Comparison of ENCODE assay signal across 8 mouse cellular contexts in genomic region chr11:100970557-100970937, GRCm38 (mm10). TPM values are rescaled to one million over a fixed set of nuclear protein-coding genes. Genes with fewer than 3 reads are reported as not detected.
A peak's percentile ranks its signal among the peaks of the same experiment; 100 is the strongest.
DNase-seq lines count a peak whose midpoint lies in the region; ATAC-seq and TF ChIP-seq lines count a peak whose summit lies in the region.

Gene Cavin1, minus strand, starts transcription at chr11:100970887.

- peaks cover 13% of the 10 kb centered on the region; the same call in 1 of the 2 replicates for H3K4me1 ChIP-seq in embryonic facial prominence, embryonic 14.5 days (ENCODE audit: control insufficient read depth, insufficient read depth, low read length)
- H3K4me1 ChIP-seq in heart, embryonic 11.5 days (ENCODE audit: control insufficient read depth, insufficient read depth, low read length) = peaks cover 35% of the 10 kb centered on the region
- peaks cover 42% of the 10 kb centered on the region for H3K4me1 ChIP-seq in kidney, embryonic 15.5 days
- H3K4me1 ChIP-seq in liver, embryonic 12.5 days = peaks cover 33% of the 10 kb centered on the region

- H3K4me3 ChIP-seq in embryonic facial prominence, embryonic 14.5 days (ENCODE audit: low read depth, low read length) = peak within 1 kb of the TSS; percentile 61
- peak within 1 kb of the TSS; percentile 85 for H3K4me3 ChIP-seq in heart, embryonic 11.5 days (ENCODE audit: low read depth, low read length)
- H3K4me3 ChIP-seq in kidney, embryonic 15.5 days (replicated peaks) = peak within 1 kb of the TSS; percentile 69
- peak within 1 kb of the TSS; percentile 62 for H3K4me3 ChIP-seq in liver, embryonic 12.5 days
- peak within 1 kb of the TSS; percentile 98 for H3K4me3 ChIP-seq in myocyte

- peak within 1 kb of the TSS; percentile 61 for H3ac ChIP-seq in myocyte (ENCODE audit: control insufficient read depth, insufficient read length)

- no peaks in the 10 kb centered on the region for H3K36me3 ChIP-seq in embryonic facial prominence, embryonic 14.5 days (ENCODE audit: control insufficient read depth, insufficient read depth, low read length)
- no peaks in the 10 kb centered on the region for H3K36me3 ChIP-seq in heart, embryonic 11.5 days (ENCODE audit: control insufficient read depth, insufficient read depth, low read length)
- H3K36me3 ChIP-seq in kidney, embryonic 15.5 days = no peaks in the 10 kb centered on the region
- no peaks in the 10 kb centered on the region for H3K36me3 ChIP-seq in liver, embryonic 12.5 days
- no peaks in the 10 kb centered on the region for H3K36me3 ChIP-seq in myocyte (ENCODE audit: control insufficient read depth, insufficient read depth)

- H3K4me2 ChIP-seq in embryonic facial prominence, embryonic 14.5 days (ENCODE audit: low read depth, low read length) = peak within 1 kb of the TSS; percentile 83
- H3K4me2 ChIP-seq in heart, embryonic 11.5 days = peak within 1 kb of the TSS; percentile 73
- peak within 1 kb of the TSS; percentile 72 for H3K4me2 ChIP-seq in kidney, embryonic 15.5 days
- peak within 1 kb of the TSS; percentile 83 for H3K4me2 ChIP-seq in liver, embryonic 12.5 days
- peak within 1 kb of the TSS; percentile 86 for H3K4me2 ChIP-seq in myocyte (ENCODE audit: low read depth)

- peak within 1 kb of the TSS; percentile 83 for H3K9ac ChIP-seq in embryonic facial prominence, embryonic 14.5 days (ENCODE audit: low read depth, low read length)
- H3K9ac ChIP-seq in heart, embryonic 11.5 days (ENCODE audit: low read depth, low read length) = peak within 1 kb of the TSS; percentile 94
- H3K9ac ChIP-seq in kidney, embryonic 15.5 days = peak within 1 kb of the TSS; percentile 69
- H3K9ac ChIP-seq in liver, embryonic 12.5 days = peak within 1 kb of the TSS; percentile 62

- ATAC-seq in embryonic facial prominence, embryonic 14.5 days (ENCODE audit: low read depth) = peak; percentile 93
- peak; percentile 83 for ATAC-seq in heart, embryonic 11.5 days (replicated peaks; ENCODE audit: insufficient number of reproducible peaks, low FRiP score, low TSS enrichment)
- ATAC-seq in kidney, embryonic 15.5 days (replicated peaks; ENCODE audit: low FRiP score) = peak; percentile 88
- ATAC-seq in liver, embryonic 12.5 days = peak; percentile 53

- H3K27me3 ChIP-seq in embryonic facial prominence, embryonic 14.5 days (replicated peaks; ENCODE audit: control insufficient read depth, insufficient read depth, low read length) = peaks cover 23% of the 10 kb centered on the region
- H3K27me3 ChIP-seq in heart, embryonic 11.5 days (ENCODE audit: control insufficient read depth, insufficient read depth, low read length) = no peaks in the 10 kb centered on the region
- peaks cover 71% of the 10 kb centered on the region for H3K27me3 ChIP-seq in kidney, embryonic 15.5 days
- peaks cover 89% of the 10 kb centered on the region for H3K27me3 ChIP-seq in liver, embryonic 12.5 days (replicated peaks)
- H3K27me3 ChIP-seq in myocyte (ENCODE audit: control insufficient read depth, insufficient read depth, insufficient read length) = no peaks in the 10 kb centered on the region

- peak within 1 kb of the TSS; percentile 89 for H3K27ac ChIP-seq in embryonic facial prominence, embryonic 14.5 days (replicated peaks; ENCODE audit: low read depth, low read length)
- peak within 1 kb of the TSS; percentile 88 for H3K27ac ChIP-seq in heart, embryonic 11.5 days (ENCODE audit: low read depth, low read length)
- peak within 1 kb of the TSS; percentile 88 for H3K27ac ChIP-seq in kidney, embryonic 15.5 days
- H3K27ac ChIP-seq in liver, embryonic 12.5 days = peak within 1 kb of the TSS; percentile 22; the same call in 1 of the 2 replicates

- H3K9me3 ChIP-seq in embryonic facial prominence, embryonic 14.5 days (ENCODE audit: control insufficient read depth, low read length) = no peaks in the 10 kb centered on the region
- H3K9me3 ChIP-seq in heart, embryonic 11.5 days (replicated peaks; ENCODE audit: control insufficient read depth, low read length) = no peaks in the 10 kb centered on the region
- no peaks in the 10 kb centered on the region for H3K9me3 ChIP-seq in kidney, embryonic 15.5 days (replicated peaks)
- H3K9me3 ChIP-seq in liver, embryonic 12.5 days (replicated peaks) = no peaks in the 10 kb centered on the region

- H3K79me2 ChIP-seq in myocyte (ENCODE audit: control insufficient read depth, insufficient read depth) = peaks cover 48% of the 10 kb centered on the region

- peak; percentile 97 for TF ChIP-seq POLR2A in myocyte (IDR thresholded peaks at IDR 0.05; ENCODE audit: insufficient read length, low read depth)

- under 1% methylated on average over 19 of the region's 20 CpGs for WGBS in embryonic facial prominence, embryonic 14.5 days
- under 1% methylated on average over 20 of the region's 20 CpGs for WGBS in heart, embryonic 11.5 days (ENCODE audit: insufficient replicate concordance)
- WGBS in kidney, embryonic 15.5 days = under 1% methylated on average over 20 of the region's 20 CpGs
- WGBS in liver, embryonic 12.5 days (ENCODE audit: insufficient replicate concordance) = 6% methylated on average over 20 of the region's 20 CpGs

- DNase-seq in 3134 (ENCODE audit: extremely low read depth, insufficient read length, low spot score) = peak; percentile 99
- peak; percentile 99 for DNase-seq in adrenal gland, postnatal 10 days
- peak; percentile 97 for DNase-seq in embryonic facial prominence, embryonic 14.5 days (ENCODE audit: low spot score)
- DNase-seq in thymus, postnatal 25 days = peak; percentile 14

TF ChIP-seq in myocyte, 11 proteins besides CTCF, POLR2A, EP300 and RAD21:
- peak; percentile 4 for TF ChIP-seq E2F4 (IDR thresholded peaks at IDR 0.05; ENCODE audit: insufficient read depth)
- TF ChIP-seq REST (IDR thresholded peaks at IDR 0.05; ENCODE audit: insufficient read depth, insufficient read length) = peak; percentile 65
- TF ChIP-seq SRF (IDR thresholded peaks at IDR 0.05; ENCODE audit: control insufficient read depth, insufficient read length, low read depth) = peak; percentile 60
- TF ChIP-seq MYOD1 (IDR thresholded peaks at IDR 0.05; ENCODE audit: control insufficient read depth in 1 of 3, insufficient read length in 2 of 3, low read depth in 2 of 3) = no peak
- TF ChIP-seq CEBPB (IDR thresholded peaks at IDR 0.05; ENCODE audit: insufficient read depth, poor library complexity, severe bottlenecking) = no peak
- TF ChIP-seq MYOG (IDR thresholded peaks at IDR 0.05; ENCODE audit: control insufficient read depth in 1 of 3, insufficient read depth in 1 of 3, insufficient read length in 2 of 3, low read depth in 2 of 3) = no peak
- no peak for TF ChIP-seq USF1 (IDR thresholded peaks at IDR 0.05; ENCODE audit: low read depth)
- TF ChIP-seq TCF12 (IDR thresholded peaks at IDR 0.05; ENCODE audit: insufficient read depth, poor library complexity, severe bottlenecking) = no peak
- TF ChIP-seq TCF3 (IDR thresholded peaks at IDR 0.05; ENCODE audit: insufficient read length, low read depth) = no peak
- TF ChIP-seq POLR2AphosphoS2 (IDR thresholded peaks at IDR 0.05; ENCODE audit: insufficient read length, low read depth) = peak; percentile 100

RNA-seq across cellular contexts. Expression of gene Cavin1, which starts in this region (rescaled TPM):
- total RNA-seq in adrenal gland, postnatal 10 days (2021) = 100 to 1,000 TPM; 327 to 368 TPM
- polyA plus RNA-seq in embryonic facial prominence, embryonic 14.5 days (2014; fragmentation: Nextera tagmentation; extraction: Ambion mirVana) = 145 and 160 TPM in 2 replicates
- 113 and 175 TPM in 2 replicates for polyA plus RNA-seq in heart, embryonic 11.5 days (2014; fragmentation: Nextera tagmentation; extraction: Ambion mirVana)
- 131 and 150 TPM in 2 replicates for polyA plus RNA-seq in kidney, embryonic 15.5 days (2015; fragmentation: Nextera tagmentation; extraction: Ambion mirVana)
- 28.9 and 30.0 TPM in 2 replicates for polyA plus RNA-seq in liver, embryonic 12.5 days (2016; fragmentation: Nextera tagmentation; extraction: Ambion mirVana)
- 284 TPM for polyA plus RNA-seq in myocyte (2012; fragmentation: generic; extraction: Trizol)

Comparison
In these comparisons a context has a peak if more than half of its experiments do, and no peak if none do; other contexts are left out.
1. Peak in every context shown above with its lines: DNase-seq, ATAC-seq, H3K4me3 ChIP-seq and H3K27ac ChIP-seq.
2. DNase-seq: peak in every context shown above with its lines; median percentile 99 in 3134; 99 in adrenal gland, postnatal 10 days; 97 in embryonic facial prominence, embryonic 14.5 days; 14 in thymus, postnatal 25 days.
3. H3K27ac ChIP-seq: peak in every context shown above with its lines; median percentile 89 in embryonic facial prominence, embryonic 14.5 days; 88 in heart, embryonic 11.5 days; 88 in kidney, embryonic 15.5 days; 22 in liver, embryonic 12.5 days.